Mouse (Mus musculus): ENCODE measurements around the gene Emp1. TPM values are rescaled to one million over a fixed set of nuclear protein-coding genes. Genes with fewer than 3 reads are reported as not detected.

Emp1 gene
- polyA plus RNA-seq (2012; ENCODE audit: low replicate concordance): 0.23 and 0.77 TPM in 2 replicates

DNA sequence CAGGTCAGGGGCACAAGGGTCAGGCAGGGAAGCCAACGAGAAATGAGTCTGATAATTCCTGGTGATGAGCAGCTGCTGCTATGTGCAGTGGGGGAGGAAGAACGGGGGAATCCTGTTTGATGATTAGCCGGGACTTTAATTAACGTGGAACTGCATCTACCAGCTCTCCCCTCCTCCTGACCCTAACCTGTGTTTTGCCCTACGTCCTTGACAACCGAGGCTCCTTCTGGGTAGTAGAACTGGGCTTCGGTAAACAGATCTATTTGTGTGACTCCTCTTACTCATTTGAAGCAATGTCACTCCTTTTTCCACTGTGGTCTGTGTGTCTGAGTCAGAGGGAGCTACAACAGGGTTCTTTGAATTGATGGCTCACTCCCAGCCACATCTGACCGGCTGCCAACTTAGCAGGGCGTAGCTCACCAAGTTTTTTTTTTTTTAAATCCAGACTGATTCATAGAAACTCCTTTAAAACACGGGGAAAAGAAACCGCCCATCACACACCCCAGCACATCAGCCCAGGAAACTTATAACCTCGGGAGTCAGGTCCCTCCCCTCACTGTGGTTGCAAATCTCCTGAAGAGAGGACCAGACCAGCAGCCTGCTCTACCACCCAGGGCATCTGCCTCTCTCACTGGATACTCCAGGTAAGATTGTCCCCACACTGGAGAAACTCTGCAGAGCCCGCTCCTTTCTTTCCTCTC is at the start of gene Emp1:
Emp1 (plus strand) TSS at position 87 of the 701 bp plus-strand sequence.

Other genes starting within 250 kb of the Emp1 start
- not detected in 2 replicates for gene Gprc5d, start 244.3 kb upstream of the Emp1 start, polyA plus RNA-seq (2012; ENCODE audit: low replicate concordance)
- gene Fam234b, start 164.6 kb upstream of the Emp1 start, polyA plus RNA-seq (2012; ENCODE audit: low replicate concordance): 9.9 and 13.6 TPM in 2 replicates
- gene Hebp1, start 164.5 kb upstream of the Emp1 start, polyA plus RNA-seq (2012; ENCODE audit: low replicate concordance): 6.6 and 13.1 TPM in 2 replicates
- gene Gsg1, start 108.2 kb upstream of the Emp1 start, polyA plus RNA-seq (2012; ENCODE audit: low replicate concordance): not detected in 2 replicates
- not detected in 2 replicates for gene Pbp2, start 52.1 kb upstream of the Emp1 start, polyA plus RNA-seq (2012; ENCODE audit: low replicate concordance)

All from leukemia stem cell, adult 10-12 weeks (primary cell).